Mouse (Mus musculus): Measurements from ENCODE around the gene Cyp2c37. TPM values are rescaled to one million over a fixed set of nuclear protein-coding genes. Genes with fewer than 3 reads are reported as not detected.
"Not testable (repeated sequence)": the region's sequence is repeated elsewhere in the genome, so short reads cannot be mapped to it uniquely, and the experiment has no call there.

The Cyp2c37 gene
- polyA plus RNA-seq (2012; rRNA removed): 0.25 TPM in 1 of 2 replicates, not detected in the other

- not testable (repeated sequence) for DNase-seq (ENCODE audit: low read depth)
These were observed at the start of gene Cyp2c37 for GRCm38 (mm10) chr19:39992140-39992539. Gene Cyp2c37, plus strand, starts transcription at chr19:39992424.

GRCm38 (mm10) chr19:39960861-39961260 is 31.4 kb upstream of the Cyp2c37 start:
- DNase-seq (ENCODE audit: low read depth): not testable (repeated sequence)

- DNase-seq (ENCODE audit: low read depth): not testable (repeated sequence)
These were observed 21.1 kb upstream of the Cyp2c37 start for GRCm38 (mm10) chr19:39971096-39971495.

GRCm38 (mm10) chr19:39989471-39989870 is 2.8 kb upstream of the Cyp2c37 start:
- no peak for DNase-seq (ENCODE audit: low read depth)

Other genes with a start within 250 kb of the Cyp2c37 start
- 0.08 and 0.55 TPM in 2 replicates for gene Cyp2c40, start 179.6 kb upstream of the Cyp2c37 start, polyA plus RNA-seq (2012; rRNA removed)
- 0.05 and 0.18 TPM in 2 replicates for gene Cyp2c69, start 105.6 kb upstream of the Cyp2c37 start, polyA plus RNA-seq (2012; rRNA removed)
- 0.15 TPM in 1 of 2 replicates, not detected in the other for gene Cyp2c54, start 81.4 kb downstream of the Cyp2c37 start, polyA plus RNA-seq (2012; rRNA removed)
- gene Cyp2c50, start 97.3 kb downstream of the Cyp2c37 start, polyA plus RNA-seq (2012; rRNA removed): 0.29 TPM in 1 of 2 replicates, not detected in the other
- gene Cyp2c70, start 194.9 kb downstream of the Cyp2c37 start, polyA plus RNA-seq (2012; rRNA removed): 0.08 and 0.13 TPM in 2 replicates

Measured in gonadal fat pad, adult 2 months (tissue).